Mouse (Mus musculus): Measurements from ENCODE around the gene Gm20388.

The Gm20388 gene

GRCm38 (mm10) chr8:122538310-122539076 is 2627.9 kb downstream of the Gm20388 start:
- no peak for DNase-seq (ENCODE audit: low spot score in 2 of 2)

GRCm38 (mm10) chr8:122544138-122544537 is 2633.5 kb downstream of the Gm20388 start:
- no peak for DNase-seq (ENCODE audit: low spot score in 2 of 2)

DNA sequence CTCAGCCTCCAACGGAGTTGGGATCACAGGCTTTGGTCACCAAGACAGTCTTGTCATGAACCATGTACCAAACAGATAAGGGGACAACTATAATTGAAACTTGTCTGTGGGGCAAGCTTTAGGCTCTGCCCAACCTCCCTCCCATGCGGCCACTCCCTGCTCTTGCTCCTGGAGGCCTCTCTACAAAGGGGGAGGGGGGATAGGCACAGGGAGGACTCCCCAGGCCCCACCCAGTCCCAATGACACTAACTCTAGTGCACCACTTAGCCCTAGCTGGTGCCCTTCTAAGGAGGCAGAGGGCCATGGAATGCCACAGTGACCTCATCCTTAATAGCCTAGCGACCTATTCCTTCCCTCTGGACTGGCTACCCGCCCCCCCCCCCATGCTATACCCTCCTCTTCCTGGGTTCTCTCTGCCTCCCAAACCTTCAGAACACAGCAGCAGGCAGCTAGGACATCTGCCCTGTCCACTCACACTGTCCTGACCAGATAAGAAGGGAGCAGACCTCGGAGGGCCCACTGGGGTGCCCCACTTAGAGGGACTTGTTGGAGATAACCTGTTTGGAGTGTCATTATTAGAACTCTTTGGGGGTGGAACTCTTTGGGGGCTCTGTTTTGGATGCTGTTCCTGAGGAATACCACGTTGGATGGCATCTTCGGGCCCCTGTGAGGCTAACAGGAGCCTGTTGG is 2635.6 kb downstream of the Gm20388 start:
- DNase-seq (ENCODE audit: low spot score in 2 of 2): no peak

- no peak for DNase-seq (ENCODE audit: low spot score in 2 of 2)
These were observed 2636.3 kb downstream of the Gm20388 start for GRCm38 (mm10) chr8:122546811-122547453.

DNA sequence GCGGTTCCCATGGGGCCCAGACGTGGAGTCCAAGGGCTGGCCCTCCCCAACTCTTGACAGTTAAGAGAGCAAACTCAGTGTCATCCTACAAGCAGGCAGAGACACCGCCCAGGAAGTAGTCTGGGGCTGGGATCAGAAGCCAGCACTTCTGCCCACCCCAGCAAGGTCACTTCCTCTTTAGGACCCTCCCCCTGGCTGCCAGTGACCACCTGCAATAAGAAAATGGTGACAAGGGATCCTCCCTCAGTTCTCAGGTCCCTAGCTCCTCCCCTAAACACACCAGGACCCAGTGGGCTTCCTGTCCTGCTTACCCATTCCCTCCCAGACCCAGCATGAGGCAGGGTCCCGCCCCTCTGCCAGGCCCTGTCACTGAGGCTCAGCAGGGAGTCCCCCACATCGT is 2637.2 kb downstream of the Gm20388 start:
- no peak for DNase-seq (ENCODE audit: low spot score in 2 of 2)

- no peak for DNase-seq (ENCODE audit: low spot score in 2 of 2)
These were observed 2637.7 kb downstream of the Gm20388 start for GRCm38 (mm10) chr8:122548331-122548730.

DNA sequence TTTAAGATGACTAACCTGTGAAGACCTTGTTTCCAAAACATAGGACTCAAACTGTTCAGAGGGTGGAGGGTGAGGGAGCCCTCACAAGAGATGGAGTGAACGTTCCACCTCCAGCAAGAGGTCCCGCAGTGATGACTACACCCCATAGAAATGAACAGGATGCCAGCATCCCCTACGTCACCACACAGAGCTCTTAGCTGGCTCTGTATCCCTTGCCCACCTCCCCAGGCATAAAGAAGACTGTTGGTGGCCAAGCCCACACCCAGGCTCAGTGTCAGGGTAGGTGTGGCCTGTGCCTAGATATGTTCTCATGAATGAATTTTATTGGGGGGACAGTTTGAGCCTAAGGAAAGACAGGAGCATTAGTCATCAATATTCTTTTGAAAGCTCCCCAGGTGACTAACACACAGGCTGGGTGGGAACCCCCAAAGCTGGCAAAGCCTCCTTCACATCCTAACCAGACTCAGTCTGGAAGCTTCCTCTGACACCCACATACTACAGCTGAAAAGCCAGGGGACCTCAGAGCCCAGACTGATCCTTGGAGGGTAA is 2638.3 kb downstream of the Gm20388 start:
- no peak for DNase-seq (ENCODE audit: low spot score in 2 of 2)

DNA sequence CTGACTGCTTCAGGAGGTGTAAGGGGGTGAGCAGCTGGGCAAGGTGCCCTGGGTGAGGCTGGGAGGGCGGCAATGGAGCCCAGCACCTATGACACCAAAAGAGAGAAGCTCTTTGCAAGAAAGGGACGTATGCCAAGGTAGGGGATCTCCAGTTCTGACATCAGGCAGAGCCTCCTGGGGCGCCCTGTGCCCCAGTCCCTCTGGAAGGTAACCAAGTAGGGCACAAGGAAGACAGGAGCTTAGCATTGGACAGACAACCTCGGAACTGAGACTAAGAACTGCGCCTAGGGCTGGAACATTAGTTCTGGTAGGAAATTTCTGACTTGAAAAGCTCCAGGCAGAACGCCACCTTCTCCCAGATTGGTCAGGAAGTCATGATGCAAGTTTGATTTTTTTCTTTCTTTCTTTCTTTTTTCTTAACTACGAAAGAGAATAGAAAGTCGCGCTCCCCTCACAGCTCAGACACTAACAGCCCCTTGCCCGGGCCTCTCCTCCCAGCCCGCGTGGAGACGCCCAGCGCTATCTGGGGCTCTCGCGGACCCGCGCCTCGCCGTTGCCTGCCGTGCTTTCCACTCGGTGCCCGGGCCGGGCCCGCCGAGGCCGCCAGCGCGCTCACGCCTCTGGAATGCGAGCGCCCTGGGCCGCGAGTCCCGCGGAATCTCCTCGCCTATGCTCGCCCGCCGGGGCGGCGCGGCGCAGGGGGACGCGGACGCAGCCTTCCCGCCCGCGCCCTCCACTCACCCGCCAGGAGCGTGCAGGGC is 2639.8 kb downstream of the Gm20388 start:
- no peak for DNase-seq (ENCODE audit: low spot score in 2 of 2)

- no peak for DNase-seq (ENCODE audit: low spot score in 2 of 2)
These were observed 2640.3 kb downstream of the Gm20388 start for GRCm38 (mm10) chr8:122550995-122551264.

DNA sequence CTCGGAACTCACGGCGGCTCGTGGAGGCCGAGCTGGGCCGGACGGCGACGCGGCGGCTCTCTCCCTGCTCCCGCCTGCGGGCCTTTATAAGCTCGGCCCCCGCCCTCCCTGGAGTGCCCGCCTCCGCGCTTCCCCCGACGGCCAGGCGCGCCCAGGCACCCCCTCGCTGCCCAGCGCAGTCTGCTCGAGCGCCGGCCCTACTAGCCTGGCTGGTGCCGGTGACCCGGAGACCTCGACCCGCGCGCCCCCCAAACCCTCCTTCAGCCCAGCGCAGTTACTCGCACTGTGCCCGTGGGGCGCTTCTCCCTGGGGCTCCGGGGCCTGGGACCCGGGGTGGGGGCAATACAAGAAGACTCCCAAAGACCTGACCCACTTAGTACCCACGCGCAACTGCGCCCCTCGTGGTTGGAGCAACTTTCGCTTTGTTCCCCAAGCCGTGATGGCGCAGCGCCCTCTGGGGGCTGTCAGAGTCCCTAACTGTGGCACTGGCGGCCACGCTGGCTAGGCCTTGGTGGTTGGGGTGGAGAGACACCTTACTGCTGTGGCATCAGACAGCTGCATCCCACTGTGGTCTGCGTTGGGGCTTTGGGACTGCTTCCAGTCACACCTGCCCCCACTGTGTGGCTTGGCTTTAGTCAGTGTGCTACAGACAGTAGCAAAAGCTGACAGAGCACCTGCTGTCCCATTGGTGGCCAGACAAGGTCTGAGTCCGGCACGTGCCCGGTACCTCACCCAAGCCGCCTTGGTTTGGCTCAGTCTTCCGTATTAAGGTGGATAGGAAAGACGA is 2640.8 kb downstream of the Gm20388 start, which contains the start of gene Piezo1:
Gene Piezo1, minus strand, starts transcription at position 65 of the 787 bp plus-strand sequence.
- DNase-seq (ENCODE audit: low spot score in 2 of 2): peak; percentile 56 to 62

DNA sequence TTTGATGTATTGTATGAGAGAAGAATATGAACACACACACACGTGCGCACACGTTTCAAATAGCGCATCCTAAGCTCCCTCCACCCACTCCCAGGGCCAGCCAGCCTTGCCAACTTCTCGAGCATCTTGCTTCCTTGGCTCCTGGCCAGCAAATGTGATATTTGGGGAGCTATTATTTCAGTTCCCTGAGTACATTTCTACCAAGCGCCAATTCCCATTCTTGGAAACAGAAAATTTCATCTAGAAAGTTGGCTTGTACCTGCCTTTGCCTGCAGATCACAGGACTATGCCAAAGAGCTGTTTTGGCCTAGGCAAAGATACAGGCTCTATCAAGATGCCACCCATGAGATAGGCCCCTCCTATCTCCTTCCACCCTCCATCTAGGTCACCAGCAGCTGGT is 2644.1 kb downstream of the Gm20388 start:
- DNase-seq (ENCODE audit: low spot score in 2 of 2): peak; percentile 62 to 68

GRCm38 (mm10) chr8:122556030-122557009 is 2645.7 kb downstream of the Gm20388 start:
- no peak for DNase-seq (ENCODE audit: low spot score in 2 of 2)

- DNase-seq (ENCODE audit: low spot score in 2 of 2): no peak
These were observed 2646.8 kb downstream of the Gm20388 start for GRCm38 (mm10) chr8:122557248-122558038.

- DNase-seq (ENCODE audit: low spot score in 2 of 2): no peak
These were observed 2648.2 kb downstream of the Gm20388 start for GRCm38 (mm10) chr8:122558671-122559349.

DNA sequence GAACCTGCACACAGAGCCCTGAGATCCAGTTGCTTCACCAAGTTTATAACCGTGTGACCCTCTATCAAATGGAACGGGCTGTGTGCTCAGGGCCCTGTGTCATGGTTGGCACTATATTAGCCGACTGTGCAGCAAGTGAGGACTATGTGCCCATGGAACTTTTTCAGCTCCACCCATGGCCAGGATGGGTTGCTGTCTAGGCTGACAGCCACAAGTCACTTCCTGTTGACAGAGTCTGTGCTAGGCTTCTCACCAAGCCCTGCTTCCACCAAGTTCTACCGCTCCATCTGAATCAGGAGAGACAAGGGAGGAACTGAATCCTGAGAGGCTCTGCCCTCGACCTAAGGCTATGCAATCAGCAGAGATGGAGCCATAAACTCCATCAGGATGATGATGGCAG is 2650.6 kb downstream of the Gm20388 start:
- DNase-seq (ENCODE audit: low spot score in 2 of 2): no peak

DNA sequence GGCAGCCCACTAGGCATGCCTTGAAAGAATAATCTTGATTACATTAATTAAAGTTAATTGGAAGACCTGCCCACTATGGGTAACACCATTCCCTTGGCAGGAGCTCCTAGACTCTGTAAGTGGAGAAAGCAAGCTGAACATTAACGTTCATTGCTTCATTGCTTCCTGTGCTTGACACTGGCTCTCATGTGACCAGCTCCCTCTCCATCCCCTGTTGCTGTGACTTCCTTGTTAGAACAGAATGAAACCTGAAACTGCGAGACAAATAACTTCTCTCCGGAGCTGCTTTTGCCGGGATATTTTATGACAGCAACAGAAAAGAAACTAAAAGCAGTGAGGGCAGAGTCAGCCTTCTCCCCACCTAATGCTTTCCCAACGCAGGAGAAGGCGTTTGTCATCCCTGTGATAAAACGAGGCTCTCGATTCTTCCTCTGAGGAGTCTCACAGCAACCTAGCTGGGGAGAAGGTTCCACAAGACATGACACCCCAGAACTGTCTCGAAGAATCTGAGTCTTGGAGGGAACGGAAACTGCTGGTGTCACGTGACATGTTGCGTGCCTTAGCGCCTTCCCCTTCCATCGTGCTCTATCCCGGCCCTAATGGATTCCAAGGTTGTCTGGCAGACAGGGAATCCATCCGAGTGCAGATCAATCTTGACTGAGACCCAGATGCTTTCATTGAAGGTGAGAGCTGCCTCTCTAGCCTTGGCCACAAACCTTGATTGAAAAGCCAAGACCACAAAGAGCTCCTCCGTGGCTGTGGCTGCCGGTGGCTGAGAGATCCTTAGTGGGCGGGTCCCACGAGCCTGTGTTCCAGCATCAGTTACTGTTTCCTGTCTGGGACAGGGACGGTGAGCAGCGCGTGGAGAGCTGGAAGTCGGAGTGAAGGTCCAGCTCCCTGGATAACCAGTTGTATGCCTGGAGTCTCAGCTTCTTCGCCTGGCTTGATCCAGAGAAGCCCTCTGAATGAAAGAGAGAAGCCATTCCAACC is 2654.0 kb downstream of the Gm20388 start:
- no peak for DNase-seq (ENCODE audit: low spot score in 2 of 2)

DNA sequence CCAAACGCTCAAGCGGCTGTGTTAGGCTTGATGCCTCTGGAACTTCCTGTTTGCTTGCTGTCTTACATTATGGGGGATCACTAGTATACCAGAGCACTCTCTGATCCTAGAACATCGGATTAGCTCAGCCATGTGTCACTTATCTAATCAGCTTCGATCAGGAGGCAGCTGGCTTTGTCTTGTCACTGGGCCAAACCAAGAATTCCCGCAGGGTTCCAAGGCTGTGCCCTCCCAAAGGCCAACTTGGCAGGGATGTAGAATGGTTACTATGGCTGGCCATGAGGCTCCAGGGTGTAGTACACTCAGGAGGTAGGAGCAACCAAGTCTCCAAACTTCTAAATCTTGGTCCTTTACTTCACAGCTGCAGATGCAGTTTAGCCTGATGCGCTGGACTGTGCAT is 2656.1 kb downstream of the Gm20388 start:
- no peak for DNase-seq (ENCODE audit: low spot score in 2 of 2)

All from right cerebral cortex, postnatal 36 days (tissue).